Mouse (Mus musculus) thymus, adult 2 months (tissue): ENCODE results near the gene Unc5b.

Experiments used
- CTCF ChIP-seq: fragments of 200-500 bp; IDR thresholded peaks from 2 replicates; pipeline ENCODE4 v1.5.1; 2012; ENCODE audit warnings: mild to moderate bottlenecking, control low read depth, low read length, moderate library complexity, borderline replicate concordance; ENCODE audit not compliant: control insufficient read depth, poor library complexity, insufficient read depth; ENCODE audit errors: extremely low read depth
- POLR2A ChIP-seq: fragments of 200-500 bp; IDR thresholded peaks from 2 replicates; pipeline ENCODE4 v1.6.1; 2012; ENCODE audit warnings: mild to moderate bottlenecking, low read length, control low read depth, moderate library complexity; ENCODE audit not compliant: control insufficient read depth, poor library complexity, insufficient read depth; ENCODE audit errors: extremely low read depth

GRCm38 (mm10) chr10:60742942-60743341 is 88.4 kb downstream of the Unc5b start:
- TF ChIP-seq CTCF (no peak), POLR2A (no peak)
